Mouse (Mus musculus) embryonic facial prominence, embryonic 15.5 days (tissue): ENCODE measurements around the gene AI481877. TPM values are rescaled to one million over a fixed set of nuclear protein-coding genes. Genes with fewer than 3 reads are reported as not detected.
A peak's percentile ranks its signal among the peaks of the same experiment; 100 is the strongest.

Source experiments
- ATAC-seq: fragments of 200-750 bp; cut with Nextera tagmentation; 2 replicates; pipeline ENCODE4 v1.8.0; 2017; ENCODE audit warnings: low read depth, moderate TSS enrichment; ENCODE audit not compliant: insufficient number of reproducible peaks, low FRiP score, low TSS enrichment
- H3K27ac ChIP-seq: fragments of 300-500 bp; sonication (generic); replicated peaks from 2 replicates; pipeline ENCODE4 v1.5.1; 2015; ENCODE audit warnings: mild to moderate bottlenecking, inconsistent platforms
- H3K27me3 ChIP-seq: fragments of 300-500 bp; sonication (generic); 2 replicates; pipeline ENCODE4 v1.6.1; 2015; ENCODE audit warnings: inconsistent platforms
- H3K36me3 ChIP-seq: fragments of 300-500 bp; sonication (generic); 2 replicates; pipeline ENCODE4 v1.6.1; 2015; ENCODE audit warnings: mild to moderate bottlenecking, inconsistent platforms
- H3K4me1 ChIP-seq: fragments of 300-500 bp; sonication (generic); 2 replicates; pipeline ENCODE4 v1.6.1; 2015; ENCODE audit warnings: inconsistent platforms
- H3K4me2 ChIP-seq: fragments of 300-500 bp; sonication (generic); replicated peaks from 2 replicates; pipeline ENCODE4 v1.6.1; 2015; ENCODE audit warnings: mild to moderate bottlenecking, inconsistent platforms
- H3K4me3 ChIP-seq: fragments of 300-500 bp; sonication (generic); replicated peaks from 2 replicates; pipeline ENCODE4 v1.5.1; 2015; ENCODE audit warnings: mild to moderate bottlenecking, inconsistent platforms
- H3K9ac ChIP-seq: fragments of 300-500 bp; sonication (generic); 2 replicates; pipeline ENCODE4 v1.6.1; 2015; ENCODE audit warnings: inconsistent platforms
- H3K9me3 ChIP-seq: fragments of 300-500 bp; sonication (generic); replicated peaks from 2 replicates; pipeline ENCODE4 v1.6.1; 2016; ENCODE audit warnings: inconsistent platforms
- WGBS: fragments of 180-500 bp; shearing (Covaris S2); methylation state at CpG from one replicate; pipeline ENCODE4 v1.1.7; 2015; 5-methylcytosine and 5-hydroxymethylcytosine counted together
- polyA plus RNA-seq: library from polyadenylated mRNA; unstranded; fragments of >200 nt; fragmentation: Nextera tagmentation; extraction: Ambion mirVana; gene quantifications from 2 replicates; pipeline ENCODE4 v1.2.1, GENCODE M21; 2015

The AI481877 gene
- polyA plus RNA-seq, 1 experiment from 2014 or later: not detected

DNA sequence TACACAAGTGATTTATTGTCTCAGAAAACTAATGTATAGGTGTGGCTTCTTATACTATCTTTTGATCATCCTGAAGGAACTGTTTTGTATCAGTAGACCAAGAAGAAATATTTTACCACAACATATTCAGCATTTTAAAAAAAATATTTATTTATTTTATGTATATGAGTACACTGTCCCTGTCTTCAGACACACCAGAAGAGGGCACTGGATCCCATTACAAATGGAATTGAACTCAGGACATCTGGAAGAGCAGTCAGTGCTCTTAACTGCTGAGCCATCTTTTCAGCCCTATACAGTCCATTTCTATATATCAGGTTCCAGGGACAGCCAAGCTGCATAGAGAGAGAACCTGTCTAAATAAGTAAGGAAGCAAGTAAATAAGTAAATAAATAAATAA lies 15.2 kb downstream of the AI481877 start:
- no peak overlapping the region for H3K9ac ChIP-seq
- H3K27ac ChIP-seq: no peak overlapping the region
- no peaks in the 10 kb centered on the region for H3K4me1 ChIP-seq
- no peak for ATAC-seq
- no peaks in the 10 kb centered on the region for H3K9me3 ChIP-seq
- no peaks in the 10 kb centered on the region for H3K36me3 ChIP-seq
- no peak overlapping the region for H3K4me3 ChIP-seq
- no peak overlapping the region for H3K4me2 ChIP-seq
- no peaks in the 10 kb centered on the region for H3K27me3 ChIP-seq

DNA sequence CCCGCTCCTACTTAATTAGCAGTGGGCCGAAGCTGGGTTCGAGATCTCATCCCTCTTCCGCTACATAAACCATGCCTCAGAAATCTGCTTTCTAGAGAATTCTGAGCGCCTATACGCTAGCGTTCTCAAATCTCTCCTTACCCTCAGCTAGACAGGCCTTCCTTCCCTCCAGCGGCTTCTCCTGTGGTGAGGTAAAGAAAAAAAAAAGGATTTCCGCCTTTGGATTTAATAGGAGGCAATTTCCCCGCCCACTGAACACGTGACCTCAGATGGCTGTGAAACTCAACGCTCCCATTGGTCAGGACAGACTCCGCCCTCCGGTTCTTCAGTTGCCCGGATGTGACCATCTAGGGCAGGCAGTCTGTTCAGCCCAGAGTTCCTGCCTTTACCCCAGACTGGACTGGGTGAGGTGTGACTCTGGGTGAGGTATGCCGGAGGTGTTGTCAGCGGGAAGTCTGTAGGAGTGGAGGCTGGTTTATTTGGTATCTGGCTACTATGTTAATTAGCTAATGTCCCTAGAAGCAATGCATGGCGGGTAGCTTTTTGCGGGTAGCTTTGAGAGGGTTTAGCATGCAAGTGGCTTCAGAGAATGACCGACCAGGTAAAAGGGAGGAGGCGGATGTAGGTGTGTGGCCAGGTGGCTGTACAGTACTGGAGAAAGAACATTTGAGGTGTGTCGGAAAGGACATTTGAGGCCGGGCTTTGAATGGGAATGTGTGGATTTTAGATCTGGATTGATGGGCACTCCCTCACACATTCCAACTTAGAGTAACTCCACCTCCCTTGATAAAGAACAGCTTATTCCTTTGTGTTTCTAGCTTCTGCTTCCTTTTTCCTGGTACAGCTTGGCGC lies 20.9 kb downstream of the AI481877 start:
- Histone ChIP-seq H3K4me3 (no peak overlapping the region), H3K4me2 (no peak overlapping the region), H3K27ac (no peak overlapping the region), H3K27me3 (no peaks in the 10 kb centered on the region), H3K36me3 (no peaks in the 10 kb centered on the region), H3K4me1 (no peaks in the 10 kb centered on the region), H3K9me3 (no peaks in the 10 kb centered on the region), H3K9ac (no peak overlapping the region)
- WGBS: 96% methylated on average over 24 of the region's 24 CpGs
- ATAC-seq: no peak

DNA sequence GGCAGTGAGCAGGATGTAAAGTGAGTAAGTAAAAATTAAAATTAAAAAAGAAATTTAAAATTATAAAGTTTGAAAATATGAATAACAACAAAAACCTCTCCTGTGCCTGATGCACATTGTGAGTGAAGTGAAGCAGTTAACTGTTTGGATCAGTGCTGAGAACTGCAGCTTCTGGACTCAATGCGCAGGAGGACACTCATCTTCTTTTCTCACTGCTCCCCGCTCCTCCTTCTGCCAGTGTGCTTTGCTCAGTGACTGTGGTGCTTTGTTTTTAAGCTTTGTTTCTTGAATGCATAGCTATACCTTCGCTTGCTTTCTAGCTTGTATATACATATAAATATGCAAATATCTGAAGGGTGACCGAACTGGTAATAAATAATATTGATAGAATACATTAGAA lies 30.1 kb downstream of the AI481877 start:
- H3K9me3 ChIP-seq: no peaks in the 10 kb centered on the region
- no peaks in the 10 kb centered on the region for H3K27me3 ChIP-seq
- H3K9ac ChIP-seq: no peak overlapping the region
- H3K4me2 ChIP-seq: no peak overlapping the region
- H3K27ac ChIP-seq: no peak overlapping the region
- H3K36me3 ChIP-seq: no peaks in the 10 kb centered on the region
- no peak for ATAC-seq
- no peak overlapping the region for H3K4me3 ChIP-seq
- WGBS: 86% methylated on average over 4 of the region's 4 CpGs
- H3K4me1 ChIP-seq: no peaks in the 10 kb centered on the region

DNA sequence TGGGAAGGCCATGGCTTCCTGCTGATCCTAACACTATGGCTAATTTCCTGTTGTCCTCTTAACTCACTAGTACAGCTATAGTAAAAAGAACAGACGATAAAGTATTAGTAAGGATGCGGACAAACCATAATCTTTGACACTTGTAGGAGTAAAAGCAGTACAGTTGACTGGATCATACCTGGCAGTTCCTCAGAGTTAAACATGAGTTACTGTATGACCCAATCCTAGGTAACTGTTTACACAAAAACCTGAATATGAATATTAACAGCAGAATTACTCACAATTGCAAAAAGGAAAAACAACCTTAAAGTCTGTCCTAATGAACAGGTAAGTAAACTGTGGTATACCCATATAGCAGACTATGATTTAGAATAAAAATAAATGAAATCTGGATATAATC lies 30.9 kb downstream of the AI481877 start:
- H3K9me3 ChIP-seq: no peaks in the 10 kb centered on the region
- no peaks in the 10 kb centered on the region for H3K27me3 ChIP-seq
- H3K27ac ChIP-seq: no peak overlapping the region
- ATAC-seq: no peak
- H3K4me2 ChIP-seq: no peak overlapping the region
- WGBS: 89% methylated on average over 2 of the region's 2 CpGs
- H3K4me3 ChIP-seq: no peak overlapping the region
- no peaks in the 10 kb centered on the region for H3K4me1 ChIP-seq
- H3K9ac ChIP-seq: no peak overlapping the region
- no peaks in the 10 kb centered on the region for H3K36me3 ChIP-seq

DNA sequence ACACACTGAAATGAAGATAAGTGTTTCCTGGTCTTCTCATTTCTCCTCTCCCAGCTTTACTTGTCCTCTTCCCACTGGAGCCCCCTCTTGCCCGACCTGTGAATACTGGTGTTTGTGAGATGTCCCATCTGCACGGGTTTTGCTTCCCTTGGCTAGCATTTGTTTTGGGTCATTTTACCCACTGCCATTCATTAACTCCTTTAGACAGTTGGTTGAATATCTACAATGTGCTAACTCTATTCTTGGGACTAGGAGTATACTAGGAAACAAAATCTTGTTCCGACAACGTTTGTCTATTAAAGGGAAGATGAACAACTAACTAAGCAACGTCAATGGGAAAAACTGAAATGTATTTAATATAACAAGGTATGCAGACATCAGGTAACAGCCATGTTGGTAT lies 32.1 kb downstream of the AI481877 start:
- Histone ChIP-seq H3K4me1 (no peaks in the 10 kb centered on the region), H3K36me3 (no peaks in the 10 kb centered on the region), H3K27ac (no peak overlapping the region), H3K4me2 (no peak overlapping the region), H3K4me3 (no peak overlapping the region), H3K9me3 (no peaks in the 10 kb centered on the region), H3K9ac (no peak overlapping the region), H3K27me3 (no peaks in the 10 kb centered on the region)
- WGBS: 72% methylated on average over 5 of the region's 5 CpGs
- no peak for ATAC-seq

DNA sequence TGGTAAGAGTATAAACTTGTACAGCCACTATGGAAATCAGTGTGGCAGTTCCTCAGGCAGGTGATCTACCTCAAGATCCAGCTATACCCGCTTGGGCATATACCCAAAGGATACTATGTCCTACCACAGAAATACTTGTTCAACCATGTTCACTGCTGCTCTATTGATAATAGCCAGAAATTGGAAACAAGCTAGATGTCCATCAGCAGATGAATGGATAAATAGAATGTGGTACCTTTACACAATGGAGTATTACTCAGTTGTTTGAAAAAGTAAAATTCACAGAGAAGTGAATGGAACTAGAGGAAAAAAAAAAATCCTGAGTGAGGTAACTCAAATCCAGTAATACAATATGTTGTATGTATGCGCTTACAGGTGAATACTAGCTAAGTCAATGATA lies 34.6 kb downstream of the AI481877 start:
- H3K9me3 ChIP-seq: no peaks in the 10 kb centered on the region
- no peaks in the 10 kb centered on the region for H3K4me1 ChIP-seq
- no peak overlapping the region for H3K27ac ChIP-seq
- WGBS: 85% methylated on average over 2 of the region's 2 CpGs
- no peaks in the 10 kb centered on the region for H3K27me3 ChIP-seq
- no peak overlapping the region for H3K9ac ChIP-seq
- no peak overlapping the region for H3K4me3 ChIP-seq
- no peak for ATAC-seq
- no peak overlapping the region for H3K4me2 ChIP-seq
- H3K36me3 ChIP-seq: no peaks in the 10 kb centered on the region

DNA sequence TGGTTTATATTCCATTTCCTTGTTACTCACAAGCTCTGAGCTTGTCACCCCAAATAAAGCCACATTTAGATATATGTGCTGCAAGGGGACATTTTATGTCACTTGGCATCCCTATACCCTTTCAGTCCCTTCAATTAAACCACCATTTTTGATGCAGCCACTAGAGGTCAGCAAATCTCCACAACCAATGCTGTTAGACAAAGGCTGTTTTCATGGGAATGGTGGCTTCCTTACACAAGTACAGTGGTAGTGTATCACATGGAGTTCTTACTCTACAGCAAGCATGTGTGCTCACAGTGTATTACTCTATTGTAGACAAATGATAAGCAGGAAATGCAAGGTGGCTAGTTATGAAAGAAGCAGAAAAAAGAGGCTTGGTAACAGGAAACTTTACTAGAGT lies 42.4 kb downstream of the AI481877 start:
- H3K9me3 ChIP-seq: no peaks in the 10 kb centered on the region
- no peak overlapping the region for H3K27ac ChIP-seq
- H3K4me1 ChIP-seq: no peaks in the 10 kb centered on the region
- H3K9ac ChIP-seq: no peak overlapping the region
- H3K36me3 ChIP-seq: no peaks in the 10 kb centered on the region
- no peak overlapping the region for H3K4me2 ChIP-seq
- no peak overlapping the region for H3K4me3 ChIP-seq
- 0 out of 2 replicates have a peak, but pooled peaks have one; percentile 39 for ATAC-seq
- no peaks in the 10 kb centered on the region for H3K27me3 ChIP-seq

DNA sequence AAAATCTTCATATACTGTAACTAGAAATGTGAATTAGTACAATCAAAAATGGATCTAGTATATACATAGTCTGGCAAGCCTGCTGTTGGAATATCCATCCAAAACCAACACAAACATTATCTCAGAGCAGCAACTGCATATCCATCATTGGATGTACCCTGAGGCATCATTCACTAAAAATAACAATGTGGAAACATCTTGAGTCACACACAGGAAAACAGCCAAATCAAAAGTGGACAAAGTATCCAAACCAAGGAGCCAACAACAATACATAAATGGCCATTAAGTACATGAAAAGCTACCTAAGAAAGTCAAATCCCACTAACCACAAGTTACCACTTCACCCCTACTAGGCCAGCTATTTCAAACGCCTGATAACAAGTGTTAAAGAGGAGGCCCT lies 49.4 kb downstream of the AI481877 start:
- Histone ChIP-seq H3K36me3 (no peaks in the 10 kb centered on the region), H3K9me3 (no peaks in the 10 kb centered on the region), H3K27me3 (no peaks in the 10 kb centered on the region), H3K9ac (no peak overlapping the region), H3K27ac (no peak overlapping the region), H3K4me2 (no peak overlapping the region), H3K4me3 (no peak overlapping the region), H3K4me1 (no peaks in the 10 kb centered on the region)
- 26% methylated on average over 1 of the region's 1 CpGs for WGBS
- no peak for ATAC-seq

DNA sequence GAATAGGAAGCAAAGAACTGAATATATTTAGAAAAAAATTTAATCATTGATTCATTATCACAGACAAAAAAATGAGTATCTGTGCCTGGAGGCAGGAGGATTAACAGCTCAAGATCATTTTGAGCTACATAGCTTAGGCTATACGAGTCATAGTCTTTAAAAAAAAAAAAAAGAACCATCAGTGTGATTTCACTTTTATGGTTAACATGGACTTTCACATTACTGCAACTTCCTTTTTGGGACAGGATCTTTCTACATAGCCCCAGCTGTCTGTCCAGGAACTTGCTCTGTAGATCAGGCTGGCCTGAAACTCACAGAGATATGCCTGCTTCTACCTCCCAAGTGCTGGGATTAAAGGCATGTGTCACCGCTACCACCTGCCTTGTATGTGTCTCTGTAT lies 55.4 kb downstream of the AI481877 start:
- no peak overlapping the region for H3K27ac ChIP-seq
- no peaks in the 10 kb centered on the region for H3K27me3 ChIP-seq
- H3K9ac ChIP-seq: no peak overlapping the region
- no peak overlapping the region for H3K4me3 ChIP-seq
- WGBS: 73% methylated on average over 2 of the region's 2 CpGs
- no peak for ATAC-seq
- H3K4me2 ChIP-seq: no peak overlapping the region
- no peaks in the 10 kb centered on the region for H3K4me1 ChIP-seq
- H3K9me3 ChIP-seq: no peaks in the 10 kb centered on the region
- H3K36me3 ChIP-seq: no peaks in the 10 kb centered on the region

DNA sequence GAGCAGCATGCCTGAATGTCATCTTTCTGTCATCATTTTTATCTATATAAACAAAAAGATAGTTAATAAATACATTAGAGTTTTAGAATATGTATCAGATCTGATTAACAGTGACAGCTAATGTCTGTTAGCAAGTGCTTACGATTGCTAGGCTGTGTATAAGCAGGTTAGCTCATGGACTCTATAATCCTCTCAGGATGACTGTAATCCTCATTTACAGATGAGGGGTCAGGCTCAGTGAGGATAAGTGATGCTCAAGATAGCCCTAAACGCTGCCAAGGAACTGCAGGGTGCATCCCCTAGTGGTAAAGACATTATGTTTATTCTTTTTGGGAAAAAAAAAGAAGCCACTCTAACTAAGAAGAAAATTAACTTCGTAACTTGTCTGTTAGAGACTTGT lies 69.5 kb downstream of the AI481877 start:
- no peak overlapping the region for H3K27ac ChIP-seq
- H3K9me3 ChIP-seq: no peaks in the 10 kb centered on the region
- no peak for ATAC-seq
- H3K9ac ChIP-seq: no peak overlapping the region
- 49% methylated on average over 3 of the region's 3 CpGs for WGBS
- H3K36me3 ChIP-seq: no peaks in the 10 kb centered on the region
- no peaks in the 10 kb centered on the region for H3K4me1 ChIP-seq
- H3K27me3 ChIP-seq: no peaks in the 10 kb centered on the region
- H3K4me2 ChIP-seq: no peak overlapping the region
- H3K4me3 ChIP-seq: no peak overlapping the region

DNA sequence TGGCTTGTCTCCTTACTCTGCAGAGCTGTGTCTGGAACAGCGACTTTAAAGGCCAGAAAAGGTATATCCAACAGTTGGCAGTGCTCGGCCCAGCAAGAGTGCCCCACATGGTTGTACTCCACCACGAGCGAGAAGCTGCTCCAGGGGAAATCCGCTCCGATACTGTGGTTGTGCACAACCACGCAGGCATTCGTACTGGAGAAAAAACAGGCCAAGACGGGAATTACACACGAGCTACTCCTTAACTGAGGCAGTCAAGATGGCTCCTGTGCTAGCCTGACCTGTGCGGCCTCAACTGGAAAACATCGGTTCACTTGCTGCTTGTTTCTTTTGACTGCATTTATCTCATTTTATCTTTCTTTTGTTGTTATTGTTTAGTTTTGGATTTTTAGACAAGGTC lies 76.3 kb downstream of the AI481877 start:
- no peak overlapping the region for H3K9ac ChIP-seq
- H3K9me3 ChIP-seq: no peaks in the 10 kb centered on the region
- no peak for ATAC-seq
- H3K4me2 ChIP-seq: no peak overlapping the region
- 61% methylated on average over 12 of the region's 12 CpGs for WGBS
- no peak overlapping the region for H3K4me3 ChIP-seq
- H3K27ac ChIP-seq: no peak overlapping the region
- H3K4me1 ChIP-seq: no peaks in the 10 kb centered on the region
- no peaks in the 10 kb centered on the region for H3K27me3 ChIP-seq
- no peaks in the 10 kb centered on the region for H3K36me3 ChIP-seq

DNA sequence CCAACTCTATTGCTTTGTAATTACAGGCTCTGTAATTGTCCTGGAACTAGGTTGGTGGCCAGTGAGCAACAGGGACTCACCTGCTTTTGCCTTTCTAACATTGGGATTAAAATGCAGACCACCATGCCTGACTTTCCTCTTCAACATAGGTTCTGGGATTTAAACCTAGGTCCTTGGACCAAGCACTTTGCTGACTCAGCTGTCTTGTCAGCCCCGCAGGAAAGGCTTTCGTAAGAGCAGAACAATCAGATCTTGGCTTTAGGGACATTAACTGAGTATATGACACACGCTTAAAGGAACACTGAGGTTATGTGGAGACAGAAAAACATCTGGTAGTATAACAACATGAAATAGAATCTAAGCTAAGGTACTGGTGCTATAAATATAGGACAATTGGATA lies 80.9 kb downstream of the AI481877 start:
- H3K4me1 ChIP-seq: no peaks in the 10 kb centered on the region
- H3K36me3 ChIP-seq: no peaks in the 10 kb centered on the region
- H3K9ac ChIP-seq: no peak overlapping the region
- H3K4me2 ChIP-seq: no peak overlapping the region
- H3K4me3 ChIP-seq: no peak overlapping the region
- whole genome bisulfite sequencing: 84% methylated on average over 3 of the region's 3 CpGs
- ATAC-seq: no peak
- no peak overlapping the region for H3K27ac ChIP-seq
- H3K9me3 ChIP-seq: no peaks in the 10 kb centered on the region
- no peaks in the 10 kb centered on the region for H3K27me3 ChIP-seq
